Mouse (Mus musculus) cerebellum, adult 2 months (tissue): ENCODE measurements at regions not wholly inside any gene's neighbourhood (a gene's known extent, or its start where the extent isn't known, plus 50 kb on each side); places are given as distances from the start of the nearest gene placed in this dataset.

ENCODE experiments used
- CTCF ChIP-seq: fragments of 200-500 bp; IDR thresholded peaks from 2 replicates; pipeline ENCODE4 v1.5.1; 2011; ENCODE audit warnings: low read depth, mild to moderate bottlenecking, control low read depth, low read length, moderate library complexity, borderline replicate concordance; ENCODE audit not compliant: insufficient read depth
- POLR2A ChIP-seq: fragments of 200-500 bp; IDR thresholded peaks from 2 replicates; pipeline ENCODE4 v1.6.1; 2011; ENCODE audit warnings: low read length, control low read depth, borderline replicate concordance; ENCODE audit not compliant: insufficient read depth

- TF ChIP-seq POLR2A (no peak), CTCF (no peak)
Observed at GRCm38 (mm10) chr3:56681031-56681430, 497.5 kb upstream of the Nbea start.
